ENCODE assay signal across 9 mouse cellular contexts in genomic region chr10:118648111-118648510, GRCm38 (mm10).
DNase-seq lines count a peak whose midpoint lies in the region; TF ChIP-seq lines count a peak whose summit lies in the region.
"Had no signal": no experiment of that assay in that cellular context is flagged by ENCODE, and none has a peak within 500 bp of the region (broad histone marks: within the 10 kb centered on the region; RNA-seq: fewer than 3 reads in every experiment).

No protein-coding gene starts in this region.

- no peak overlapping the region for H3K4me3 ChIP-seq in lung, adult 2 months (replicated peaks; ENCODE audit: extremely low read depth, low read depth, low read length)
- H3K4me3 ChIP-seq: liver, embryonic 12.5 days had no signal

- TF ChIP-seq POLR2A in lung, adult 2 months (IDR thresholded peaks at IDR 0.05; ENCODE audit: borderline replicate concordance, extremely low read depth, low read depth, low read length), result no peak

- DNase-seq in layer of hippocampus, adult 11-12 months (ENCODE audit: low spot score), result peak; percentile 21
- DNase-seq in layer of hippocampus, adult 8-10 months (ENCODE audit: low spot score in 2 of 2), result no peak
- DNase-seq in cerebellum, adult 11 months, result peak; percentile 3
- DNase-seq in cerebellum, postnatal 25 days, result peak; percentile 61 to 77
- peak; percentile 44 to 59 for DNase-seq in heart, postnatal 14 days
- no peak for DNase-seq in adrenal gland, adult 8-10 months
- no peak for DNase-seq in lung, adult 2 months
- DNase-seq: kidney, postnatal 10 days had no signal

- 57% methylated on average over 2 of the region's 2 CpGs for WGBS in lung, adult 2 months

- H3K4me1 ChIP-seq in lung, adult 2 months (ENCODE audit: control insufficient read depth, insufficient read depth, low read length), result no peaks in the 10 kb centered on the region
- H3K4me1 ChIP-seq: liver, embryonic 12.5 days had no signal

- intact Hi-C loops in heart, postnatal 14 days (cut with DNase I), result no loop called here

- TF ChIP-seq CTCF in lung, adult 2 months (IDR thresholded peaks at IDR 0.05; ENCODE audit: insufficient read depth, low read length), result no peak

Comparison
In these comparisons a context has a peak if more than half of its experiments do, and no peak if none do; other contexts are left out.
1. DNase-seq: peak in layer of hippocampus, adult 11-12 months (single experiment), cerebellum, adult 11 months (single experiment), cerebellum, postnatal 25 days (2 of 2) and heart, postnatal 14 days (2 of 2); none in layer of hippocampus, adult 8-10 months (0 of 2), adrenal gland, adult 8-10 months (single experiment) and lung, adult 2 months (single experiment).